Mouse (Mus musculus): ENCODE measurements around the gene Gm13723. TPM values are rescaled to one million over a fixed set of nuclear protein-coding genes. Genes with fewer than 3 reads are reported as not detected.

Gm13723 gene
- total RNA-seq (2015): not detected in 2 replicates
- not detected in 2 replicates for total RNA-seq (2017)

DNA sequence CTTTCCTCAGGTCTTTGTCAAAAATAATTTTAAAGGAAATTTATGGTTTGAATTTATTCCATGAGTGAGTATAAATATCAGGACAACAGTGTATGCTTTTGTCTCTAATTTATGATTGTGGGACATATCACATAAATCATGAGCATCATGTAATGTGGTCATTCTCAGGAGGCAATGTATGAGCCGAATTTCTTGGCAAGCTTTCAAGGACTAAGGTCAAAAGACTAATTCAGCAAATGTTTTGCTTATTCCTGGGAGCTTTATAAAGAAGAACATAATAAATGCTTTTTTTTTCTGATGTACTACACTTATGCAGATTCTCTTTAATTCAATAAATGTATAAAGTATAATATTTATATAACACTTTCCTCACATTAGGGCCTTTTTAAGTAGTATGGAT is at the start of gene Gm13723:
Gene Gm13723 (minus strand): TSS at position 101 of the 400 bp plus-strand sequence.
- ATAC-seq (replicated peaks; ENCODE audit: poor library complexity): no peak

DNA sequence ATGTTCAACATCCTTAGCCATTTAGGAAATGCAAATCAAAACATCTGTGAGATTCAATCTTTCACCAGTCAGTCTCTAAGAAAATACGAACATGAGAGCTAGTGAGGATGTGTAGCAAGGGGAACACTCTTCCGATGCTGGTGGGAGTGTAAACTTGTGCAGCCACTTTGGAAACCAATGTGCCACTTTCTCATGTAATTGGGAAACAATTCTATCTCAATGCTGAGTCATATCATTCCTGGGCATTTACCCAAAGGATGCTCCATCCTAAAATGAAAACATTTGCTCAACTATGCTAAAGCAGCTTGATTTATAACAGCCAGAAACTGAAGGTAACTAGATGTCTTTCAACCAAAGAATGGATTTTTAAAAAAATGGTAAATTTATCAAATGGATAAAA is 31.0 kb upstream of the Gm13723 start:
- no peak for ATAC-seq (replicated peaks; ENCODE audit: poor library complexity)

GRCm38 (mm10) chr2:86892116-86892515 is 17.5 kb upstream of the Gm13723 start, which contains the start of gene Olfr1097:
Gene Olfr1097, minus strand, starts transcription at chr2:86892216.
- ATAC-seq (replicated peaks; ENCODE audit: poor library complexity): no peak

- ATAC-seq (replicated peaks; ENCODE audit: poor library complexity): no peak
These were observed 23.0 kb downstream of the Gm13723 start, which contains the start of gene Olfr1095 for GRCm38 (mm10) chr2:86851596-86851995. Gene Olfr1095, minus strand, starts transcription at chr2:86851696.

DNA sequence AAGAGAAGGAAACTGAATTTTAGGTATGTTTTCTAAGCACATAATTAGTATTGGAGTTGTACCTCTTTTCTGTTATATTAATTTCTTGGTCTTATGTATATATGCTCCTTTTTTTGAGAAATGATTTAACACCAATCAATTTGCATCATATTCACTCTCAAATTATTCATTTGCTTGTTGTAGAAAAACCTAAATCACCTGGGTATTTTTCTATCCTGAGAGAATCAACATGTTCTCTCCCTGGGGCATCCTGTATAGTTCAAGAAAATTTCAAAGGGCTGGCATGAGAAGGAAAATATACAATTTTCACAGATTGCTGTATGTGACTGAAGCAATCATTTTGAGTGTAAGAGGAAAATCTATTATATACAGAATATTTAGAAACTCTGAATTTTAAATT is 50.2 kb downstream of the Gm13723 start, which contains the start of gene Olfr1094:
Gene Olfr1094 (plus strand): TSS at position 301 of the 400 bp plus-strand sequence.
- ATAC-seq (replicated peaks; ENCODE audit: poor library complexity): no peak

Other genes starting within 250 kb of the Gm13723 start
- not detected in 2 replicates for gene Olfr1084, start 235.1 kb downstream of the Gm13723 start, total RNA-seq (2015)
- not detected in 2 replicates for gene Olfr1084, start 235.1 kb downstream of the Gm13723 start, total RNA-seq (2017)
- gene Olfr1085, start 212.8 kb downstream of the Gm13723 start, total RNA-seq (2015): not detected in 2 replicates
- gene Olfr1085, start 212.8 kb downstream of the Gm13723 start, total RNA-seq (2017): not detected in 2 replicates
- gene Olfr1086, start 194.7 kb downstream of the Gm13723 start, total RNA-seq (2015): not detected in 2 replicates
- not detected in 2 replicates for gene Olfr1086, start 194.7 kb downstream of the Gm13723 start, total RNA-seq (2017)
- gene Olfr1087, start 176.4 kb downstream of the Gm13723 start, total RNA-seq (2015): not detected in 2 replicates
- not detected in 2 replicates for gene Olfr1087, start 176.4 kb downstream of the Gm13723 start, total RNA-seq (2017)
- not detected in 2 replicates for gene Olfr1089, start 141.1 kb downstream of the Gm13723 start, total RNA-seq (2015)
- gene Olfr1089, start 141.1 kb downstream of the Gm13723 start, total RNA-seq (2017): not detected in 2 replicates
- gene Olfr1090, start 115.8 kb downstream of the Gm13723 start, total RNA-seq (2015): not detected in 2 replicates
- gene Olfr1090, start 115.8 kb downstream of the Gm13723 start, total RNA-seq (2017): not detected in 2 replicates
- not detected in 2 replicates for gene Olfr1093, start 92.3 kb downstream of the Gm13723 start, total RNA-seq (2015)
- not detected in 2 replicates for gene Olfr1093, start 92.3 kb downstream of the Gm13723 start, total RNA-seq (2017)
- not detected in 2 replicates for gene Olfr141, start 64.8 kb downstream of the Gm13723 start, total RNA-seq (2015)
- gene Olfr141, start 64.8 kb downstream of the Gm13723 start, total RNA-seq (2017): not detected in 2 replicates
- not detected in 2 replicates for gene Olfr1094, start 50.1 kb downstream of the Gm13723 start, total RNA-seq (2015)
- gene Olfr1094, start 50.1 kb downstream of the Gm13723 start, total RNA-seq (2017): not detected in 2 replicates
- not detected in 2 replicates for gene Olfr1095, start 23.1 kb downstream of the Gm13723 start, total RNA-seq (2015)
- not detected in 2 replicates for gene Olfr1095, start 23.1 kb downstream of the Gm13723 start, total RNA-seq (2017)
- gene Olfr1097, start 17.4 kb upstream of the Gm13723 start, total RNA-seq (2015): not detected in 2 replicates
- not detected in 2 replicates for gene Olfr1097, start 17.4 kb upstream of the Gm13723 start, total RNA-seq (2017)
- not detected in 2 replicates for gene Olfr1098, start 49.7 kb upstream of the Gm13723 start, total RNA-seq (2015)
- gene Olfr1098, start 49.7 kb upstream of the Gm13723 start, total RNA-seq (2017): not detected in 2 replicates
- gene Olfr1099, start 85.9 kb upstream of the Gm13723 start, total RNA-seq (2015): not detected in 2 replicates
- not detected in 2 replicates for gene Olfr1099, start 85.9 kb upstream of the Gm13723 start, total RNA-seq (2017)
- not detected in 2 replicates for gene Olfr1100, start 105.2 kb upstream of the Gm13723 start, total RNA-seq (2015)
- gene Olfr1100, start 105.2 kb upstream of the Gm13723 start, total RNA-seq (2017): not detected in 2 replicates
- not detected in 2 replicates for gene Olfr1101, start 116.4 kb upstream of the Gm13723 start, total RNA-seq (2015)
- not detected in 2 replicates for gene Olfr1101, start 116.4 kb upstream of the Gm13723 start, total RNA-seq (2017)
- not detected in 2 replicates for gene Olfr1102, start 123.6 kb upstream of the Gm13723 start, total RNA-seq (2015)
- not detected in 2 replicates for gene Olfr1102, start 123.6 kb upstream of the Gm13723 start, total RNA-seq (2017)
- gene Olfr1104, start 152.3 kb upstream of the Gm13723 start, total RNA-seq (2015): not detected in 2 replicates
- not detected in 2 replicates for gene Olfr1104, start 152.3 kb upstream of the Gm13723 start, total RNA-seq (2017)
- gene Olfr1105, start 161.7 kb upstream of the Gm13723 start, total RNA-seq (2015): not detected in 2 replicates
- gene Olfr1105, start 161.7 kb upstream of the Gm13723 start, total RNA-seq (2017): not detected in 2 replicates
- gene Olfr1106, start 177.5 kb upstream of the Gm13723 start, total RNA-seq (2015): not detected in 2 replicates
- gene Olfr1106, start 177.5 kb upstream of the Gm13723 start, total RNA-seq (2017): not detected in 2 replicates
- not detected in 2 replicates for gene Olfr1107, start 201.0 kb upstream of the Gm13723 start, total RNA-seq (2015)
- gene Olfr1107, start 201.0 kb upstream of the Gm13723 start, total RNA-seq (2017): not detected in 2 replicates
- not detected in 2 replicates for gene Olfr1109, start 221.2 kb upstream of the Gm13723 start, total RNA-seq (2015)
- gene Olfr1109, start 221.2 kb upstream of the Gm13723 start, total RNA-seq (2017): not detected in 2 replicates
- not detected in 2 replicates for gene Olfr259, start 239.8 kb upstream of the Gm13723 start, total RNA-seq (2015)
- not detected in 2 replicates for gene Olfr259, start 239.8 kb upstream of the Gm13723 start, total RNA-seq (2017)